Mouse (Mus musculus) T-cell, adult 2 months (primary cell): ENCODE measurements around the gene Tekt1.
A peak's percentile ranks its signal among the peaks of the same experiment; 100 is the strongest.

ENCODE experiments used
- DNase-seq: peaks from one replicate; pipeline ENCODE4 v3.0.0; 2022; ENCODE audit warnings: low spot score

Tekt1 gene

DNA sequence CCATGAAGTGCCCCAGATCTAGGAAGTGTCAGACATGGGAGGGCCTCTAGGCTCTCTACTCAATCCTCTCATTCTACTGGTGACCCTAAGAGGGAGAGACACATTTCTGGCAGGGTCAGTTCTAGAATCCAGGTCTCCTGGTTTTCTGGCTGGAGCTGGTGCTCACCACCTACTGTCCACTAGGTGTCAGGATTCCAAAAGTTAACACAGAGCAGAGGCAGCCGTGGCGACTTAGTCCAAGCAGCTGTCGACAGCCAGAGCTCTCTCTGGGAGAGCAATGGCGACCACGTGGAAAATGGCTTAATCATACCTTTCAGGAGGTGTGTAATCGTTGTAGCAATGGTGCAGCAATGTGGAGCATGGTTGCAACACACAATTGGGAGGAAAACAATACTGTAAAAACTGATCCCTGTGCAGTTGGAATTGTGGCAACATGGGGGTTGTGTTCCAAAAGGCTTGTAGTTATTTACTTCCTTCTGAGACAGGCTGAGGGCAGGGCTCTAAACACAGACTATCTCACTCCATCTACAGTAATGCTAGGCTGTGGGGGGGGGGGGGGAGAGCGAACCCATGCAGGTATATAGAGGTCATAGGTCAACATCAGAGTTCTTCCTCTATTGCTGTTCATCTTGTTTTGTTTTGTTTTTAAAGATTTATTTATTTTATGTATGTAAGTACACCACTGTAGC, 19.5 kb downstream of the Tekt1 start:
- no peak for DNase-seq

GRCm38 (mm10) chr11:72339716-72340115, 22.5 kb downstream of the Tekt1 start:
- DNase-seq: no peak

DNA sequence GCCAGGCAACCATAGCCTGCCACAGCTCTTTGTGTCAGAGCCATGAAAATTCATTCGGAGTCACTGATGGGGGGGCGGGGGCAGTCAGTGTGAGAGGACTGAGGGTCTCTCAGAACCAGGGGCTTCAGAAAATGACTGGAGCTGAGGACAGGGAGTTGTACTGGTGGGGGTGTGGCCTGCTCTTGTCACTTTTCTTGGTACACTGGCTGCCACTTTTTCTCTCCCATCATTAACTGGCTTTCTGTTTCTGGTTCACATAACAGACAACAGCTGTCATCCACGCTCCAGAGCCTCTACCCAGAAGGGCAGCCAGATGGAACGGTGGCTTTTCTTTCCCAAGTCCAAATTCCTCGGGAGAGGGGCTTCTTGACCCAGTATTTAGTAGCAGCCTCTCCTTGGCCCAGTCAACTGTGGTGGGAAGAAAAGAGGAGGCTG, 23.8 kb downstream of the Tekt1 start:
- DNase-seq: no peak

DNA sequence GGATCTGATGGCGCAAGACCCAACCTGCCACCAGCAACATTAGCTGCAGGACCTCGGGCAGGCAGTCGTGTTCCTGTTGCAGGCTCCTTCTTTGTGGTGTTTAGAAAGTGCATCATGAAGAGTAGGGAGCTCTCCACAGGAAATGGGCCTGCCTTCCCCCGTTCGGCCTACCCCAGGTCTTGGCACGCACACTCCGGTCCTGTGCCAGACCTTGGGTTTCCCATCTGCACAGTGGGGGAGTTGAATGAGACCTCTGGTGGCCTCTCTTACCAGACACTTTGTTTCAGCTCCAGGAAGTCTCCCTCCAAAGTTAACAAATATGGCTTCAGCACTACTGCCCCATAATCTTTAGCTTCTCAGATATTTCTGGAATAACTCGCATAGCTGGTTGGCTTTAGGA, 25.5 kb downstream of the Tekt1 start:
- no peak for DNase-seq

- DNase-seq: no peak
Measured at GRCm38 (mm10) chr11:72334653-72335052, 27.6 kb downstream of the Tekt1 start.

- DNase-seq: no peak
Measured at GRCm38 (mm10) chr11:72332951-72333667, 29.1 kb downstream of the Tekt1 start.

DNA sequence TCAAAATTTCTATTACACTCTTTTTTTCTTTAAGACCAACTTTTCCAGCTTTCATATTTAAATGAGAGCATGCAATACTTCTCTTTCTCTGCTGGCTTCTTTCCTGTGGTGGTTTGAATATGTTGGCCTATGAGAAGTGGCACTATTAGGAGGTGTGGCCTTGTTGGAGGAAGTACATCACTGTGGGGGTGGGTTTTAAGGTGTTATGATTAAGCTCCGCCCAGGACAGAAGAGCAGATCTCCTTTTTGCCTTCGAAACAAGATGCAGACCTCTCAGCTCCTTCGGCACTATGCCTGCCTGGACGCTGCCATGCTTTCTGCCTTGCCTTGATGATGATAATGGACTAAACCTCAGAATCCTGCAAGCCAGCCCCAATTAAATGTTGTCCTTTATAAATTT, 36.5 kb downstream of the Tekt1 start:
- DNase-seq: no peak

GRCm38 (mm10) chr11:72324431-72324830, 37.8 kb downstream of the Tekt1 start:
- DNase-seq: no peak

DNA sequence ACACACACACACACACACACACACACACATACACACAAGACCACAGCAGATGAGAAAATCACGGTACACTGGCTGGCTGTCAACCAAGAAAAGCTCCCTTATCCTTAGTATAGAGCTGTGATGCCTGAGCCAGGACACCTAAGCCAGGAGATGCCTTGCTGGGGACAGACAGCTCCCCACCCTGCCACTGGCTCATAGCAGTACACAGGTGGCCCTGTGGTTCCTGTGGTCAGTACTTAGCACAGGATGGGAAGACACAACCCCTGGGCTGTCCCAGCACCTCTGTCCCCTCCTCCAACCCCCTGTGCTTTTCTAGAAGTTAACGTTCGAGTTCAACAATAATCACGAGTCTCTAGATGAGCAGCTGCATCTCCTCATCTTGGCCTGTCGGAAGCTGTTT, 44.2 kb downstream of the Tekt1 start:
- DNase-seq: no peak

DNA sequence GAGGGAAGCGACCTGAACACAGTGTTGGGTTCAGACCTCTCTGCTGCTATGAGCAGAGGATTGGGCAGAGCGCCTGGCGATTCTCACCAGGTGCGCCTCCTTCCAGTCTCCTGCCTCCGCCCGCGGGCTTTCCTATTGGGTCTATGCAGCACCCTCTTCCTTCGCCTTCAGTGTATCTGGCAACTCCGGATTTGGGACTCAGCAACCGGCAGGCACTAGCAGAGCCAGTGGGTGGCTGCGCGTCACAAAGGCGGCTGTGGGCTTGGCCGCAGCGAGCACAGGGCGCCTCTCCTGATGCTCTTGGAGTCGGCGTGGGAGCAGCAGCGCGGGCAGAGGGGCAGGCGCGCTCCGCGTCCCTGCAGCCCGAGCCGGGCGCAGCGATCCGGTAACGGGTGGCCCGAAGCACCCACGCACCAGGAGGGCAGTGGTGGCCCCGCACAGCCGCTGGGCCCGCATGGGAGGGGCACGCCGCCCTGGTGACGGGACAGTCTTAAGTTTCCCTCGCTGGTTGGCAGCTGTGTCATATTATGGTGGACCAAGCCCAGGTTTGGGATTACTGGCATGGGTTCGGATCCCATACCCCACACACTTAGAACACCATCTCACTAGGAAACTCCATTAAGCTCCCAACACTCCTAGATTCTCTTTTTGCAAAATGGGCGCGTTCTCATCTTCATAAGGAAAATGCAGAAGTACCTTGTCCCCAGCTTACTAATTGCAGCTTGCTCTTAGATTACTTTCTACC, 47.9 kb downstream of the Tekt1 start, which contains the start of gene Fbxo39:
Gene Fbxo39, plus strand, starts transcription at position 294 of the 745 bp plus-strand sequence.
- DNase-seq: no peak

GRCm38 (mm10) chr11:72311355-72312001, 50.8 kb downstream of the Tekt1 start:
- no peak for DNase-seq

GRCm38 (mm10) chr11:72310491-72310890, 51.8 kb downstream of the Tekt1 start:
- DNase-seq: no peak

DNA sequence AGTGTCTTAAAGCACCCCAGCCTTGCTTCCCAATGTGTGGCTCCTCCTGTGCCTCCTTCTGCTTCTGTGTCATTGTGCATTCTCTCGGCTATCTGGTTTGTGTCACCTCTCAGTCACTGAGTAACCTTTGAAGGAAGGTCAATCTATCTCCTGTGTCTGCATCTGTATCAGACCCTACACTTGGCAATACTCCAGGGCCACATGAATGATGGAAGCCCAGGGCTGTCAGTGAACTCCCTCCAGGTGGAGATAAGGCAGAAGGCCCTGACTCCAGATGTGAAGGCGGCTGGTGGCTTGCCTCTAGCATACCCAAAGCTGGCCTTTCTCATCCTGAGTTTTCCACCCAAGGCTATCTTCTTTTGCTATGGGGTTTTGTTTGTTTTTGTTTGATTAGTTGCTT, 53.3 kb downstream of the Tekt1 start:
- no peak for DNase-seq

DNA sequence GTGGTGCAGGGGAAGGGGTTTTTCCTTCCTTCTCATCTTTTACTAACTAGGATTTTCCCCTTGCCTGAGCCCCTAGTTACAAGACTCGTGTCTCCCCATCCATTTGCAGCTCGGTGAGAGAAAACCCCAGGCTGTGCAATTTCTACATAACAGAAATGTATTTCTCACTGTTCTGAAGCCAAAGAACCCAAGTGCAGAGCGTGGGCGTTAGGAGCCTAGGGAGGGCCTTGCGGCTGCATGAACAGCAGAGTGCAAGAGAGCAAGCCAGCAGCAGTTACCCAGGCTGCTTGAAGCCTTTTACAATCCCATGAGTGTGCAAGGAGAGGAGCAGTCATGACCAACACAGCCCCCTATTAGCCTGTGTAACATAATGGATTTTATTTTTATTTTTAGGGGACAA, 54.8 kb downstream of the Tekt1 start:
- DNase-seq: no peak

- DNase-seq: no peak
Measured at GRCm38 (mm10) chr11:72302230-72302629, 60.0 kb downstream of the Tekt1 start.

GRCm38 (mm10) chr11:72301334-72301733, 60.9 kb downstream of the Tekt1 start, which contains the start of gene Xaf1:
TSS of gene Xaf1 (plus strand) at chr11:72301629.
- peak; percentile 60 for DNase-seq
